Mouse (Mus musculus): ENCODE results near the gene Amer2.
"Not testable (repeated sequence)": the region's sequence is repeated elsewhere in the genome, so short reads cannot be mapped to it uniquely, and the experiment has no call there.

Amer2 gene

GRCm38 (mm10) chr14:60372821-60373309 lies at the start of gene Amer2:
Gene Amer2, plus strand, starts transcription at chr14:60373259.
- DNase-seq (ENCODE audit: low read depth, low spot score), result no peak

GRCm38 (mm10) chr14:60340001-60340400 lies 33.1 kb upstream of the Amer2 start:
- not testable (repeated sequence) for DNase-seq (ENCODE audit: low read depth, low spot score)

GRCm38 (mm10) chr14:60340570-60340969 lies 32.5 kb upstream of the Amer2 start:
- DNase-seq (ENCODE audit: low read depth, low spot score), result no peak

- no peak for DNase-seq (ENCODE audit: low read depth, low spot score)
Measured at GRCm38 (mm10) chr14:60345326-60345876, 27.7 kb upstream of the Amer2 start.

GRCm38 (mm10) chr14:60358347-60358746 lies 14.7 kb upstream of the Amer2 start:
- DNase-seq (ENCODE audit: low read depth, low spot score), result no peak

GRCm38 (mm10) chr14:60361380-60362212 lies 11.5 kb upstream of the Amer2 start:
- DNase-seq (ENCODE audit: low read depth, low spot score), result no peak

- no peak for DNase-seq (ENCODE audit: low read depth, low spot score)
Measured at GRCm38 (mm10) chr14:60366729-60367128, 6.3 kb upstream of the Amer2 start.

- DNase-seq (ENCODE audit: low read depth, low spot score), result no peak
Measured at GRCm38 (mm10) chr14:60368769-60369666, 4.0 kb upstream of the Amer2 start.

GRCm38 (mm10) chr14:60369667-60370315 lies 3.3 kb upstream of the Amer2 start:
- peak; percentile 54 for DNase-seq (ENCODE audit: low read depth, low spot score)

GRCm38 (mm10) chr14:60377107-60377506 lies 4.0 kb downstream of the Amer2 start:
- DNase-seq (ENCODE audit: low read depth, low spot score), result no peak

- no peak for DNase-seq (ENCODE audit: low read depth, low spot score)
Measured at GRCm38 (mm10) chr14:60377546-60377945, 4.5 kb downstream of the Amer2 start.

- peak; percentile 50 for DNase-seq (ENCODE audit: low read depth, low spot score)
Measured at GRCm38 (mm10) chr14:60378057-60378565, 5.1 kb downstream of the Amer2 start.

GRCm38 (mm10) chr14:60378566-60379322 lies 5.7 kb downstream of the Amer2 start:
- DNase-seq (ENCODE audit: low read depth, low spot score), result peak; percentile 25

GRCm38 (mm10) chr14:60379323-60379957 lies 6.4 kb downstream of the Amer2 start:
- DNase-seq (ENCODE audit: low read depth, low spot score), result no peak

GRCm38 (mm10) chr14:60379958-60380330 lies 6.9 kb downstream of the Amer2 start:
- no peak for DNase-seq (ENCODE audit: low read depth, low spot score)

- DNase-seq (ENCODE audit: low read depth, low spot score), result no peak
Measured at GRCm38 (mm10) chr14:60381671-60382070, 8.6 kb downstream of the Amer2 start.

GRCm38 (mm10) chr14:60383816-60384215 lies 10.8 kb downstream of the Amer2 start:
- DNase-seq (ENCODE audit: low read depth, low spot score), result no peak

GRCm38 (mm10) chr14:60384269-60384668 lies 11.2 kb downstream of the Amer2 start:
- no peak for DNase-seq (ENCODE audit: low read depth, low spot score)

GRCm38 (mm10) chr14:60385079-60385643 lies 12.1 kb downstream of the Amer2 start:
- DNase-seq (ENCODE audit: low read depth, low spot score), result no peak
